Mouse (Mus musculus) thymus, postnatal 14 days (tissue): ENCODE data around the gene Foxr2.
A peak's percentile ranks its signal among the peaks of the same experiment; 100 is the strongest.

Experiments used
- DNase-seq: peaks from one replicate; pipeline ENCODE4 v3.0.0; 2021

Gene Foxr2

DNA sequence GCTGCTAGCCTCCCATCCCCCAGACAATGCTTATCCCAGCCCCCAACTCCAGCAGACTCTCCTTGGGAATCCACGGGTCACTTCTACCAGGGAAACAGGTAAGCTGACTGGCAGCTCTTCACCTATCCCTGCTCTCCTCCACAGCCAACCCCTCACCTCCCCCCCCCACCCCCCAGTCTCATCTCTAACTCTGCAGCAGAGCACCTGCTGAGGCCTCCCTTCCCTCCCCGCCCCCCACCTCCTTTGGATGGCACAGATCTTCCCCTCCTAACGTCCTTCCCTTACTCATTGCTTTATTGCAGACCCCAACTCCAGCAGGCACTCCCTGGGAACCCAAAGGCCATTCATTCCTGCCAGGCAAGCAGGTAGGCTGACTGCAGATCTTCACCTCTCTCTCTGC lies at the start of gene Foxr2:
Gene Foxr2, plus strand, starts transcription at position 301 of the 400 bp plus-strand sequence.
- DNase-seq = no peak

DNA sequence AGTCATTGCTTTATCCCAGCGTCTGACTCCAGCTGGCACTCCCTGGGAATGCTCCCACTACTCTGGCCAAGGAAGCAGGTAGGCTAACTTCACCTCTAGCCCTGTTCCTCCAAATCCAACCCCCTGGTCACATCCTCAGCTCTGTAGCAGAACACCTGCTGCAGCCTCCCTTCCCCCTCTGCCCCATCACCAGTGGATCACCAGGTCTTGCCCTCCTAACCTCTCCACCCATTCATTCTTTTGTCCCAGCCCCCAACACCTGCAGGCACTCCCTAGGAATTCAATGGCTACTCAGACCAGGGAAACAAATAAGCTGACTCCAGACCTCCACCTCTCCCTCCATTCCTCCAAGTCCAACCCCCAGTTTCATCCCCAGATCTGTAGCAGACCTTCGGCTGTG lies 427 bp downstream of the Foxr2 start:
- no peak for DNase-seq

DNA sequence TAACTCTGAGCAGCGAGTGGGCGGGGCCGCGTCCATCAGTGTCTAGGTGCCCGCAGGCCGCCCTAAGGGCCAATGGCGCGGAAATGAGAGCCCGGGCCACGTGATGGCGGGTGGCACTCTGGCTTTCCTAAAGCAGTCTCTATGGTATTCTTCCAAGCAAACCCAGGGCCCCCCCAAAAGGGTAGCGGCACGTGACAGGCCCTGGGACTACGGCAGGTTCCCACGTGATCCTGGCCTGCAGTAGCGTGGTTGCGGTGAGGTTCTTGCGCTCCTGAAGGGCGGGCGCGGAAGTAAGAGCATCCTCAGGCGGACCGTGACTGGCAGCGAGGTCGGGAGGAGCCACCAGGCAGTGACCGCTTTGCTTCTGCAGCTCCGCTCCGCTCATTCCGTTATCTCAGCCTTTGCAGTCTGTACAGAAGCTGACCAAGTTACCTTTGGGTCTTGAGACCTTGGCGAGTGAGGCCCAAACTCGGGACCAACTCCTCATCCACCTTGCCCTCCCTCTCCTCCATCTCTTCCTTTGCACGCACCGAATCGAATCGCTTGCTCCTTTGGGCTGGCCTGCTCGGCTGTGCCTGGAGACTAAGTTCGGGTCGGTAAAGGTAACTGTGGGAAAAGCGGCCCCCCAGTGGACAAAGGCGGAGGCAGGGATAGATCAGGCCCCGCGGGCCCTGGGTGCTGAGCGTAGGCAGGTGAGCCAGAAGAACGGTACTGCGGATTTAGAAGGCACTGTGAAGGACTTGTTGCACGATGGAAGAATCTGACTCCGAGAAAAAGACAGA lies 21.3 kb downstream of the Foxr2 start, which contains the start of gene Rragb:
Gene Rragb, plus strand, starts transcription at position 248 of the 782 bp plus-strand sequence.
- DNase-seq = peak; percentile 66

- no peak for DNase-seq
Observed at GRCm38 (mm10) chrX:153142656-153143055, 24.1 kb downstream of the Foxr2 start.

DNA sequence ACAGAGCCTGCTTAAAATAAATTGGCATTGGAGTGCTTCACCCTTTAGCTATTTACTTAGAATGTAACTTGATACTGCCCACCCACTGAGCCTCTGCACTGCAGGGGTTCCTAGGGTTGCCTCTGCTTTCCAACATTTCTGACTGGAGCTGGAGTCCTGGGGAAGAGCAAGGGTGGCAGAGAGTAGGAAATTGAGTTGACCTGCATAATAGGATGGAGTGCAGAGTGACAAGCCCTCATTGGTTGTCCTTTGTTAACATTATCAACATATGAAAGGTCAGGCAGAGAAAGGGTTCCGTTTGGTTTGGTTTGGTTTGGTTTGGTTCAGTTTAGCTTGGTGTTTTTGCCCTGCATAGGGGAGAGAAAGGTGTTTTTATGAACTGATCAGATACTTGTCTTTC lies 33.2 kb downstream of the Foxr2 start:
- DNase-seq = no peak

GRCm38 (mm10) chrX:153155322-153155721 lies 36.7 kb downstream of the Foxr2 start:
- peak; percentile 14 for DNase-seq

- DNase-seq = peak; percentile 8
Observed at GRCm38 (mm10) chrX:153174786-153175185, 56.2 kb downstream of the Foxr2 start.

DNA sequence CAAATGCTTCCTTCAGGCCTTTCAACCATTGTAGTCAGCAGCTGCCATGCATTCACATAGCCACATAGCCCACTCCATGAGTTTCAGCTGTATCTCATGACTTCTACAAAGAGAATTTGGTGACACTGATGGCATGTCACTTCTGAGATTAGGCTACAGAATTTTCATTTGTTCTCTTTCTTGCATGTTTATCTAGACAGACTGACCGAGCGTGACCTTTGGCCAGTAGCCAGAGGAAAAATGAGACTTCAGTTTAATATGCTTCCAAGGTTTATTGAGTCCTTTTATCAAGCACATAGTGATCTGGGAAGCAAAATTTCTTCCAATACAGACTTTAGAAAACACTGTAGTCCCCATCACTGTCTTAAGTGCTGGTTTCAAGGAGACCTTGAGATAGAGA lies 63.6 kb downstream of the Foxr2 start:
- no peak for DNase-seq
